Mouse (Mus musculus) embryo, embryonic 9.5 days (tissue): ENCODE data around the gene Pxmp4.

Experiments used
- DNase-seq: peaks from one replicate; pipeline ENCODE4 v3.0.0-alpha.2; 2017; ENCODE audit errors: extremely low spot score

The Pxmp4 gene

DNA sequence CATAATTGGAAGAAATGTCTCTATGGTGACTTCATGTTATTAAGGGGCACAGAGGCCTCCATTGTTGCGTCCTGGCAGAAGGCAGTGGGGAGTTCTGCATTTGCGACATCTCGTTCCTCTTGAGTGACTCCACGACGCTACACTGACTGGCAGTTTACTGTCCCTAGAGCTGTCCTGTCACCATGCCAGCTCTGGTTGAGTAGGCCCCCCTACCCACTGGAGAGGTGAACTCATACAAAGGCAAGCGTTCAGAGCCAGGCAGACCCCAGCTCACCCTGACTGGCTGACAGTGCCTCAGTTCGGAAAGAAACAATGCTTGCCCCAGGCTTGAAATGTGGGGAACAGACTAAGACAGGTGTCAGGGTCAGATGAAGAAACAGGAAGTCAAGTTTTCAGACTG is 29.2 kb downstream of the Pxmp4 start:
- DNase-seq = no peak

DNA sequence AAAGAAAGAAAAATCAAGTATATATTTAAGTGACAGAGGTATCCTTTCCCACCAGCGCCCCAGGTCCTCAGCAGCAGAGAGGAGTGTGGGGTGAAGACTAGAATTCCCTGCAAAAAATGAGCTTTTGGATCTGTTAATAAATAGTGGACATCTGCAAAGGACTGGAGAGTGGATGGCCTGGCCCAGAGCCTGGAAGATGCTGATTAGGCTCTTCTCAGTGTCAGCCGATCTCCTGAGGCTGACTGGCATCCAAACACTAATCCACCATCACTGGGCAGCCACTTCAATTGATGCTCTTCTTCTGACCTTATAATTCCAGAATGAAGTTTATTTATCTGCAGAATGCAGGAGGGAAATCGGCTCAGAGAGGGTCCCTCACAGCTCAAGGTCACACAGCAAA is 30.5 kb downstream of the Pxmp4 start:
- DNase-seq = no peak

DNA sequence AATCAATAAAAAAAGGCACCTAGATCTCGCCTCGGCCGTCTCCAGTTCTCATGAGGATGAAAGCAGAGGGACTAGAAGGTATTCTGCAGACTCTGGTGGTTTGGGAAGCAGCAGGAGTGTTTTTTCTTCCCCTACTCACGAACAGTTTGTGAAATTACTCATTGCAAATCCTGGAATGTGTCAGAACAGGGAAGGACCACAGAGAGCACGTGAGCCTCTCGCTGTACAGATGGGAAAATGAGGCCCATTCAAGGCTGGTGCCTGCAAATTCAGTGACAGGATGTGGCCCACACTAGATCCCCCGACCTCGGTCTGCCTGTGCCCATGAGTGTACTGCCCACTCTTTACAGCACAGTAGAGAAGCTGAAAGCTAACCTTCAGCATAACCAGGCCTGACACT is 31.5 kb downstream of the Pxmp4 start:
- DNase-seq = no peak

DNA sequence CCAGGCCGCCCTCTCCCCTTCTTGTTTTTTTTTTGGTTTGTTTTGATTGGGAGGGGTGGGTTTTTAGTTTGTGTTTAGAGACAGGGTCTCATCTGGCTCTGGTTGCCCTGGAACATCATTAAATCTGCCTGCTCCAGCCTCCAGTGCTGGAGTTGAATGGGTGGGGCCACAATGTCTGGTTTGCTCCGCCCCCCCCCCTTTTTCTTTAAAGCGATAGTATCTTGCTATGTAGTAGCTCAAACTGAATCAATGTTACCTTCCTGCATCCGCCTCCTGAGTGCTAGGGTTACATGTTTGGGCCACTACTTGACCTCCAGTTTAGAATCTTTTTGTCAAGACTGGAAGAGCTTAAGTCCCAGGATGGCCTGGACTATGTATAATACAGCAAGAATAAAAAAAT is 32.2 kb downstream of the Pxmp4 start:
- no peak for DNase-seq

DNA sequence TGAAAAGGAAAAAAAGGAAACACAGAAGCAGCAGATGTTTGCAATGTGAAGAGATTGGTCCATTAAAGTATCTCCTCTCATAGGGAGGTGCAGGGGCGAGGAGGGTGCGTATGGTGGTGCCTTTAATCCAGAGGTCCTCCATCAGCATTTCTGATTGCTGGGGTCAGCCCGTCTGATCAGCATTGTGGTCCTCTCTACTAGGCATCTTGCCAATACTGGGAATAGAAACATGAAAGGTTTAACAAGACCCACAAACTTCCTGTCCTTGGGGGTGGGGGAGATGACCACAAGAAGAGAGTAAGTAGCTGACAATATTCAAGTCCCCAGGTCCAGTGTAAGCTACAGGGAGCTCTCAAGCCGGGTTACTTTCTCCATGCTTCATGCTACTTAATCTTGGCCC is 32.8 kb downstream of the Pxmp4 start:
- no peak for DNase-seq

DNA sequence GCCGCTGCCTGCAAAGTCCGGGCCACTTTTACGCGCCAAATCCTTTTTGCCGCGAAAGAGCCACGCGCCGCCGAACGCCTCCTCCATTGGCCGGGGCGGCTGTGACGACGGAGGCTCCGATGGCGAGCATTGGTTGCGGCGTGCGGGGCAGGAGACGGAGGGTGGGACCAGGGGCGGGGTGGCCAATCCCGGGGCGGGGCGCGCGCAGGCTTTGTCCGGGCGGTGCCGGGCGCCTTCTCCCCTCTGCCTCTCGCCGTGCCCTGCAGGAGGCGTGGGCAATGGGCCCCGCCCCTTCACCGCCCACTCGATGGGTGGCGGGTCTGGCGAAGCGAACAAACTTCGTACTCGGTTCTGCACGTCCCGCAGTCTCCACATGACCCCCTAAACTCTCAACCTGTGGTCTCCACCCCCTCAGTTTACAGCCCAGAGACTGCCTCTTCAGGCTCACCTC is 33.6 kb downstream of the Pxmp4 start, which contains the start of gene E2f1:
Gene E2f1, minus strand, starts transcription at position 57 of the 451 bp plus-strand sequence.
- peak; percentile 99 for DNase-seq

DNA sequence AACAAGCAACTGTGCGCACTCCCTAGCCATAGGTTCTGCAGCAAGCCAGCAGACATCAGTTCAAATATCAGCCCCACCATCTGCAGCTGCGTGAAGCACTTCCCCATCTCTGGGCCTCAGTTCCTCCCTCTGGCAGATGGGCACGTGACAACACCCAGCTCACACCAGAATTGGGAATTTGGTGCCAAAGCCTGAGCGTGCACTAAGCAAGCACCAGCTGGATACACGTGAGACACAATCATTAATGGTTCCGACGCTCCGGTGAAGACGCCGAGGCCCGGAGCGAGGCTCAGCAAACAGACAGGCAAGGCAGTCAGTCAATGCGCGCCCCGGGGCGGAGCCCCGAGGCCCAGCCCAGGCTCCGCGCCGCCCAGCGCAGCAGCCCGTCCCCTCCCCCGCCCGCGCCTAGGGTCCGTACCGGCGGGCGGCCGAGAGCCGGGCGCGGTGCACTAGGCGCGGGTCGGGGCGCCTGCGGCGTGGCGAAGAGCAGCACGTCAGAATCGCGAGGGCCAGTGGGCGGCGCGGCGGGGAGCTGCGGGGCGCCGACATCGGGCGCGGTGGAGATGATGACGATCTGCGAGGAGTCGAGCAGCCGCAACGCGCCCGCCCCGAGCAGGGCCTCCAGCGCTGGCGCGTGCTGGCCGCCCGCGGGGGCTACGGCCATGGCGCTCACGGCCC is 34.3 kb downstream of the Pxmp4 start:
- peak; percentile 74 for DNase-seq

DNA sequence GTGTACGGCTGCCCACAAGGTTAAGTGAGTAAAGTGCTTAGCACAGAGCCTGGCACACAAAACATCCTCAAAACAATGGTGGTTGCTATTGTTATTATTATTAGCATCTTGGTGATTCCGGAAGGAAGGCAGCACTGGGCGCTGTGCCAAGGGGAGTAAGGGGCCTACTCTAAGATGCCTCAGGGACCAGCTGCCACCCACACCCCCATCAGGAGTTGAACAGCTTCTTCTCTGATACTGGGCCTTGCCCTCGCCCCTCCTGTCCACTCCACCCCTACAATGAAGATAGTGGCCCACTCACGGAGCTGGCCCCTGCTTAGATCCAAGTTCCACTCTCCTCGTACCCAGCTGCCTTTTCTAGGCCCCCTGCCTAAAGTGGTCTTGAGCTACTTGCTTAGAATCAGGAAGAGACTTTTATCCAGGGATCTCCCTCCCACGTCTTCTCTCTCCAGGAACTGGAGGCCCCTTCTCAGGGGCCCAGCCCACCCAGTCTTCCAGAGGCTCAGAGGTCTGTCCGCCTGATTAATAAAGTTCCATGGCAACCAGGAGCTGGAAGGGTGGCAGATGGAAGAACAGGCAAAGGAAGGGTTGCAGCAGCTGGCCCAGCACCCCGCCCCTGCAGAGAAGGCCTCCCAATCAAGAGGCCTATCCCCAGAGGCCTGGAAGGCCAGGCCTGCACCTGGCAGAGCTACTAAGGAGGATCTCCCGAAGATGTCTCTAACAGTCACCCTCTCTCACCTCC is 35.0 kb downstream of the Pxmp4 start:
- no peak for DNase-seq

DNA sequence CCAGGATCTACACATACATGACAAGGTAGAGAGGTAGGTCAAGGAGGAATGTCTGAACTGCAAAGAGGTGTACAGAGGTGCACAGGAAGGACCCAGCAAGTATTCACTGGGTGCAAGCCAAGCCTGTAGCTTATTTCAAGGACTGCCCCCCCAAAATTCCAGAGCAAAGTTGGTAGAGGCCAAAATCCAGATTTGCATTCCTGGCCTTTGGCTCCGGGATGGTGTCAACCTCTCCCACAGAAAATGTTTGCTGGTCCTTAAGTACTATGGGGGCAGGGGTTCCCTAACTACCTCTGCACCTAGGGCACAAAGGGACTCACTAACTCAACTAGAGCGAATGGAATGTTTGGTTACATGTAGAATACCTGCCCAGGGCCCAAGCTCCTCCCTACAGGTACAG is 35.7 kb downstream of the Pxmp4 start:
- DNase-seq = no peak

DNA sequence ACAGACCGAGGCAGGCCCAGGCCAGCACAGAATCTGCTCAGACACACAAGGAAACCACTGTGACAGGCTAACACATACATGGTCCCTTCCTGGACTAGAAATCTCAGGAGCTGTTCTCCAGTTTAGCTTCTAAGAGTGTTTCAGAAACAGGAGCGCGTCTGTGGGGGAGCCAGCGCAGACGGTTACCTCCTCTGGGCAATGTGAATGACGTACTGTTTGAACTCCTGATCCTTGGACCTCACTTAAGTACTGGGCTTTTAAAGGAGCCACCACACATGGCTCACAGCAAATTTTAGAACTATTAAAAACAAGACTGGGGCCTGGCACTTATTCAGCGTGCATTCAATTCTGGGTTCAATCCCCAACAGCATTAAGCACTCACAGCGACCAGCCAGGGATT is 36.9 kb downstream of the Pxmp4 start:
- no peak for DNase-seq

DNA sequence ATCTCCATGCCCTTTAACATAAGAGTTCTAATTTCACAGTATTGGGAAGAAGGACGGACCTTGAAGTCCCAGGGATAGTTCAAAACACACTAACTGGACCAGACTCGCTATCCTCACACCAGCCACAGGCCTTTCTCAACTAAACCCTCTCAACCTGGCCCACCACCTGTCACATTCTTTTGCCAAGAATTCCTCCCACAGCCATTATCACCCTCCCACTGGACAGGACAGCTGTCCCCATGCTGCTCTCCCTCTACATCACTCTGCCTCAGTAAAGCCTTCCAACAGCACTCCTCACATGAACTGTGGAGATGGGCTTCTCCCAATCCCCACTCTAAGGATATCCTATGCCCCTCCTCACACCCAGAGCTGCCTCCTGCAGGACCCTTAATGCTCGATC is 37.9 kb downstream of the Pxmp4 start:
- no peak for DNase-seq

DNA sequence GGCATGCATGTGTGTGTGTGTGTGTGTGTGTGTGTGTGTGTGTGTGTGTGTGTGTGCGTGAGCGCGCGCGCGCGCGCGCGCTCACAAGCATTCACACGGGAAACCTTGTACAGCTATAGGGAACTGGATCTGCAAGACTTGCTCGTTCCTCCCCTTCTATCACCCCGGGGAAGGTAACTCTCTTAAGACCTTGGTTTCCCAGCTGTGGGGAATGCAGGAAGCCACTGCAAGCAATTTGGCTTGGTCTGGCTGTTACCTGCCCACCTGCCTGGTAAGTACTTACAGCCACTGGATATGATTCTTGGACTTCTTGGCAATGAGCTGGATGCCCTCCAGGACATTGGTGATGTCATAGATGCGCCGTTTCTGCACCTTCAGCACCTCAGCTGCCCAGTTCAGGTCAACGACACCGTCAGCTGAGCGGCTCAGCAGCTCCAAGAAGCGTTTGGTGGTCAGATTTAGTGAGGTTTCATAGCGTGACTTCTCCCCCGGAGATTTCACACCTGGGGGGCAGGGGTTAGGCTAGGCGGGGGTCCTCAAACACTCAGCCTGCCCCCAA is 39.8 kb downstream of the Pxmp4 start:
- no peak for DNase-seq

DNA sequence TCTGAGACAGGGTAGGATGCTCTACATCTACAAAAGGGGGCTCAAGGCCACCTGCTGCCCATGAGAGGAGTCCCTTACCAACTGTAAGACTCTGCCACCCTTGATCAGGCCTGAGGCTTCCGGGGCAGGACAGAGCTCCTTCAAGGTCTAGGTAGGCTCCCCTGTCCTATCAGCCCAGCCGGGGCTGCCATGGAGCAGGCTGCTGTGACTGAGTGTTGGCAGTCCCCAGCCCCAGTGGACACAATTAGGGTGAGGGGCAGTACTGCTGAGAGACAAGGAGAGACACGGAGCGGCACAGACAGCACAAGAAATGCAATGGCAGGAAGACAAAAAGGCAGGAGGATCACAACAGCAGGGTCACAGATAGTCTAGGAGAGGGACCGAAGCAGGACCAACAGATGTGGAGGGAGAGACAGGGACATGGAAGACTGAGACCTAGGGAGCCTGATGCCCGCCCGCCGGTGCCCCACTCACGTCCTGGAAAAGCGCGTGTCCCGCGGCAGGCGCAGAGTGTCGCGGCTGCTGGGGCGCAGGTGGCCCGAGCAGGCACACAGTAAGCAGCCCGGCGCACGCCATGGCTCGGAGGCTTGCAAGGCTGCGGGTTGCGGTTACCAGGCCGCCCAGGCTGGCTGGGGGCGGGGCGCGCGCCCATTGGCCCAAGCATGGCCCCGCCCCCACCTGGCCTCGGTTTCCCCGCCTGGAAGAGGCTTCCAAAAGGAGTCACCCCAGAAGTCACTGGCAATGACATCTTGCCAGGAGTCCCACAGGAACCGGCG is 45.1 kb downstream of the Pxmp4 start, which contains the start of gene Necab3:
Gene Necab3, minus strand, starts transcription at position 627 of the 776 bp plus-strand sequence.
- DNase-seq = peak; percentile 57

DNA sequence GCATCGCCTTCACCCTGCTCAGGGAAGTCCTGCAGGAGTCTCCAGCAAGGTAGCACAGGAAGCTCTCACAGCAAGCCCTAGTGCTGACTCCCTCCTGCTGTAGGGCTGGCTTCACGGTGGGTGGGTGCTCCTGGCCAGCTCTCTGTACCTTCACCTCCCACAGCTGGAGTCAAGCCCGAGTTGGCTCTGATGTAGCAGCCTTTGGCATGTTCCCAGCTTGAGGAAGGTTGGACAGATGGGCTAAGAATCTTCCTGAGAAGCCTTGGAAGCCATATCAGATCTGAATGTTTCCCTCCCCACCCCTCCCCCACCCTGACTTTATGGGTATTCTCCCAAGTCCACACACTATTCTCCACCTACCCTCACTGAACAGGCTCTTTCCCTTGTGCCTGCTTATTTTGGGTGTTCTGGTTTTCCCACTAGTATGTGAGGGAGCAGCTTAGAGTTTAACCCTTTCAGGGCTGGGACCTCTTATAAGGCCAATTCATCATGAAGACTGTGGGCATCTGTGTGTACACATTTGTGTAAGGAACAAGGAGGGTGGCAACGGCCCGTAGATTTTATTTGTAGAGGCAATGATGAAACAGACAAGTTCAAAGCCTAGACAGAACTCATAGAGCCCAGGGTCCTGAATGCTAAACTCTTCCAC is 46.2 kb downstream of the Pxmp4 start:
- DNase-seq = no peak

DNA sequence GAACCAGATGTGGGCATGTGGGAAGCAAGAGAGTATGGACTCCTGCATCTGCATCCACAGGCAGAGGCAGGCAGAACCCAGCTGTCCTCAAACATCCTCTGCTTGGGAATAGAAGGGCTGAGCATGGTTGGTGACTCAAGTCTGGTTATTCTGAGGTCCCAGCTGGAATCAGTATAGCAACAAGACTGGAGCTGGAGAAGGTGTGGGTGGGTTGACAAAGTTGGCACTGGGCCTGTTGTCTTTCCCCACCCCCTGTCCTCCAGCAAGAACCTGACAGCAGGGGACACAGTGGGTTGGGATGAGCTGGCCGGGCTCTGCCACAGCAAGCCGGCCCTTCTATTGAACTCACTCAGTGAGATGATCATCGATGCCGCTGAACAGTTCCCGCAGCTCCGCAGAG is 48.3 kb downstream of the Pxmp4 start:
- DNase-seq = no peak

DNA sequence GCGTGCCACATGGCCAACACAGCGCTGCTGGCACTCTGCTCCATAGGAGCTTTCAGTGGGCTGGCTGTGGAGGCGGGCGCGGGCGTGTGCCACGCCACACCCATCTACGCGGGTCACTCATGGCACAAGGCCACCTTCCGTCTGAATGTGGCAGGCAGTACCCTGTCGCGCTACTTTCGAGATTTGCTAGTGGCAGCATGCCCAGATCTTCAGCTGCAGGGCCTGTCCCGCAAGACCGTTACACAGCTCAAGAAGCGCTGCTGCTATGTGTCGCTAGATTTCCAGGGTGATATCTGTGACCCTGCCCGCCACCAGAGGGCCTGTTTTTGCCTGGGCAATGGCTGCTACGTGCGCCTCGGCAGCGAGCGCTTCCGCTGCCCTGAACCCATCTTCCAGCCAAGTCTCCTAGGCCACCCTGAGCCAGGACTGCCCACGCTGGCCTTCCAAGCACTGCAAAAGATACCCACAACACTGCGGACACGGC is 51.0 kb downstream of the Pxmp4 start:
- peak; percentile 66 for DNase-seq

DNA sequence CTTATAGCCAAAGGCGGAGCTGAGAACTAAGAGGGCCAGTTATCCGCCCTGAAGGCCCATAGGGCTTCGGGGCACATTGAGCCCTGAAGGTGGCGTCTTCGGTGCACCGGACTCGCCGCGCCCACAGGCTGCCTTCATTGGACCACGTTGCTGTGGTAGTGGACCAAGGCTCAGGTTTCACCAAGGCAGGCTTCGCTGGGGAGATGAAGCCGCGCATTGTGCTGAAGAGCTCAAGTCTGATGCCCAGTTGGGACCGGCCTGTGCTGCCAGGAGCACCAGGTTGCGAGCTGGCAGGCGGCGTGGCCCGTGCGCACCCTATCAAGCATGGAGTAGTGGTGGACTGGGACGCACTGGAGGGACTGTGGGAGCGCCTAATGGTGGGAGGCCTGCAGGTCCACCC is 51.6 kb downstream of the Pxmp4 start:
- DNase-seq = peak; percentile 34

DNA sequence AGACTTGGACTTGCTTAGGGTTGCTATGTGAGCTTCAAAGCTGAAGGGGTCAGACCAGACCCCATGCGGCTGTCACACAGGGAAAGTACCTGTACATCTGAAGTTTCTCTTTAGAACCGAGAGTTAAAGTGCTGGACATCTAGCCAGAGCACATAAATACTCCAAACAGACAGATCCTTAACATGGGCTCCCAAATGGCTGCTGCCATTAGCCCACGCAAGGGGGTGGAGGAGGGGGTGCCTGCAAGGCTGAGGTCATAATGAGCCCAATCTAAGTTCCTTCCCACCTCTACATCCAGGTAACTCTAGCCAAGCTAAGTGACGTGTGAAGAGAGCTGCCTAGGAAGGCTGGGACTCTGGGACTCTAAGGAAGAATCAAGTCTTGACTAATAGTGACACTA is 52.0 kb downstream of the Pxmp4 start, which contains the start of gene Actl10:
Gene Actl10, plus strand, starts transcription at position 301 of the 400 bp plus-strand sequence.
- no peak for DNase-seq

DNA sequence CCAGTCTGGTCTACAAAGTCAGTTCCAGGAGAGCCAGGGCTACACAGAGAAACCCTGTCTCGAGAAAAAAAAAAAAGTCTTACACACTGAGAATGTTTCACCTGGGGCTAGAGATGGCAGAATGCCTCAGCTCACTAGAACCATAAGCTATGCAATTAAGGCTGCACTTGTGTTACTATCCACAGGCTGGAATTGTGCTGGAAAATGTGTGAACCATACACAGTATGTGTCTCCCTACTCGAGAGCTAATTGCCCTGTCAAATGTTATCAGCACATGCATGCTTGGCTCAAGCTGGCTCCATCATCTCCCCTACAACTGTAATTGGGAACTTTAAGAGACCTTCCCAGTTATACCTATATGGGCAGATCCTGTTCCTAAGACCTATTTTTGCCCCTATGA is 52.6 kb downstream of the Pxmp4 start:
- no peak for DNase-seq

DNA sequence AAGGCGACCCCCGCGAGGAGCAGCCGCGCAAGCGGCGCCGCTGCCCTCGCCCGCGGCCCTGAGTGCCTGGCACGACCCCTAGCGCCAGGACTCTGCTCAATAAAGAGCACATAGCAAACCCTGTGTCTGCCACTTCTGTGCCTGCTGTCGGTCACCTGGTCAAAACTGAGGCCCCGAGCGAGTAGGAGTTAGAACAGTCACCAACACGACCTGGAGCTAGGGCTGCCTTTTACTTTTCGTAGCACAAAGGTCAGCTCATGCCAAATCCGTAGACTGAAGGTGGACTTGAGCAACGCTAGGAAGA is 53.7 kb downstream of the Pxmp4 start:
- DNase-seq = no peak

DNA sequence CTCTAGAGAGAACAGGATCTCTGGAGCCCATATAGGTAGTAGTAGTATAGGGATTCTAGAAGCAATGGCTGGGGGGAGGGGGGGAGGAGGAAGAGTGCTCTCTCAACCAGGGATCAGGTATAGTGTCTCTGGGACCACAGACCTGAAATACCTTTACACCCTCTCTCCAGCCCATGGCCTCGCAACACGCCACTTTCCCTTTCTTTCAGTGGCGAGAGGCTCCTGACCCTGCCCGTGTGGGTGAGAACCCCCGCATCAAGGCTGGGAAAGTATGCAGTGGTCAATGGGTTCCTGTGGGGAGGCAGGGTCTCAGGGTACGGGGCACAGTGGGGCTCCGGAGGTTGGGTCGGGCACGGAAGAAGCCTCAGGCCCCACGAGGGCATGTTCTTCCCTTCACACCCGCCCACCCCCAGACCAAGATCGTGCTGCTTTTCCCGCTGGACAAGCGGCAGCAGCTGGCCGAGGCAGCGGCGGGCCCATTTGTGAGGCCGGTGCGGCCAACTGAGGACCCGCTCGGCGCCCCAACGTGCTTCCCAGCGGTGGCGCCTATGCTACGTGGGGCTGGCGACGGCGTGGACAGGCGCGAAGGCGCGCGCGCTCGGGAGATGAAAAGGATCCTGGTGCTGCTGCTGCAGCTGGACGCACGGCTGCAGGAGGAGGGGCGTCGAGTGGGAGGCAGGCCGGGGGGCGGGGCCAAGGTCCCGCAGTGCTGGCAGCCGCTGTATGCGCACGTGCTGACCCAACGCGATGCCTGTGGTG is 54.2 kb downstream of the Pxmp4 start:
- peak; percentile 85 for DNase-seq
